Mouse (Mus musculus): ENCODE data around the gene 1810046K07Rik.

The 1810046K07Rik gene

DNA sequence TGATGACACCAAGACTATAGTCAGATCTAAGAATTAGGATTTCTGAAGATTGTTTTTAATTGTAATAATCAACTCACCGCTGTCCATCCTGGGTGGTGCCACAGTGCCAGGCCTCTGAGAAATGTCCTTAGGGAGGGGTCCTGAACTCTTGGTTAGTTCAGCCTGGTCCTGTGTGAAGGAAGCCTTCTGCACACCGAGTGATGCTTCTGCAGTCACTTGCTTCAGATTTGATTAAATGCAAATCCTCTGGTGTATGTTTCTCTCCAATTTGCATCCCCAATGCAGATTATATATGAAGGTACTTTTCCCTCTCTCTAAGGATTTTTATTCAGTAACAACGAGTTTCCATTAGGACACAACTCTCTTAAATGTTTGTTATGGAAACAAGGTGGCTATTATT lies at the start of gene 1810046K07Rik:
Gene 1810046K07Rik, minus strand, starts transcription at position 187 of the 400 bp plus-strand sequence.
- no peak for DNase-seq (ENCODE audit: low spot score)

DNA sequence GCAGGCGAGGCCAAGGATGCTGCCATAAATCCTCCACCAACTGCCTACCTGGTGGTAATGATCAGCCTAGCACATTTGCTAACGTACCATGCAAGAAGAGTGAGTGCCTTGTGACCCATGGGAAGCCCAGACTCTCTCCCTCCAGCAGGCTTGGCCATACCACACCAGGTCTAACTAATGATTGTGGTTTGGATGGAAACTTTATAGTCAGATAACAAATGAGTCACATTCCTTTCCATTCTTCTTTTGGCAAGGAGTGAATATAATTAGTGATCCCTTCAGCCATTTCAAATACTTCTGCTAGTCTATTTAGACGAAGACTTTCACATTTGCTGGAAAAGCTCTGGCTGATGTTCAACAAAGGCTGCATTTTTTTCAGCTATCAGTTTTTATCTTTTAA lies 40.8 kb upstream of the 1810046K07Rik start:
- DNase-seq (ENCODE audit: low spot score), result no peak

DNA sequence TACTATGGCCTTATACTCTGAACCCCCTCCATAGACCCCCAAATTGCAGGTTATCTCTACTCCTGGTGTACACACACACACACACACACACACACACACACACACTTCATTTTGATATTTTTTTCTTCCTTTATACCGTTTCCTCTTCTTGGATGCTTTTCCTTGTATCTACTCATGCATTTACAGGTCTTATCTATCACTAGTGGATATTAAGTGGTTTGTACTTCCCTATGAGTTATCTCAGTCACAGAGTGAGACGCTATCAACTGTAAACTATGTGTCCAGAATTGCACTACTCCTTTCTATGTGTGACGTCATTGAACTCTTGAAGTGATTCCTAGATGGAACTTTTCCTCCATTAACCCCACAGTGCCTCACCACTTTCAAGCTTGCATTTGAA lies 38.4 kb upstream of the 1810046K07Rik start:
- no peak for DNase-seq (ENCODE audit: low spot score)

DNA sequence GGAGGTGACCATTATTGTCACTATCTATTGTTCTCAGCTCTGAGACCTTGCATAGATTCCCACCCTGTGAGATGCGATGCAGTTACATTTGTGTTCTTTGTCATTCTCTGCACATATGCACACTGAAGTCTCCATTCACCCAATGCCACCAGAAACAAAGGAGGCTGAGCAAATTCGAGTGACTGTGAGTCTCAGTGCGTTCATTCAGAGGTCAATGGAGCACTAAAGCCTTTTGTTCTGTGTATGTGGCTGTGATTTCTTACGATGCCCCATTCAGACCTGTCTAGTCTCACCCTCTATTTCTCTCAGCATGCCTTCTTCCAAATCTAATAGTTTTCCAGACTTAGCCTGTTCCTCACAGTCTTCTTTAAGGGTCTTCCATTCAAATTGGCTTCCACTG lies 35.3 kb upstream of the 1810046K07Rik start:
- no peak for DNase-seq (ENCODE audit: low spot score)

DNA sequence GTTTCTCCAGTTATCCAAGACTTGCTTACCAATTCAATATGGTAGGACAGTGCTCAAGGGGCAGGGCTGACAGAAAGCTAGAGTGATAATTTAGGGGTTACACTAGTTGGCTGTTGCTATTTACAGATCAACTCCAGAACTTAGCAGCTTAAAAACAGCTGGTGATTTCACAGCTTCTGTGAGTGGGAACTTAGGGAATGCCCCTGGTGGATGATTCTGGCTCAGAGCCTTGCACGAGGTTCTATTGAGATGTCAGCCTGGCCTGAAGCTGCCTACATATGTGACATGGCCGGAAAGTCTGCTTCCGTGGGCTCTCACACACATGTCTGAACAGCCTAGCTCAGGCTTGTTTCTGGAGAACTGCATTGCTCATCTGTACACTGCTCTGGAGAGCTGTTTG lies 24.8 kb upstream of the 1810046K07Rik start:
- no peak for DNase-seq (ENCODE audit: low spot score)

DNA sequence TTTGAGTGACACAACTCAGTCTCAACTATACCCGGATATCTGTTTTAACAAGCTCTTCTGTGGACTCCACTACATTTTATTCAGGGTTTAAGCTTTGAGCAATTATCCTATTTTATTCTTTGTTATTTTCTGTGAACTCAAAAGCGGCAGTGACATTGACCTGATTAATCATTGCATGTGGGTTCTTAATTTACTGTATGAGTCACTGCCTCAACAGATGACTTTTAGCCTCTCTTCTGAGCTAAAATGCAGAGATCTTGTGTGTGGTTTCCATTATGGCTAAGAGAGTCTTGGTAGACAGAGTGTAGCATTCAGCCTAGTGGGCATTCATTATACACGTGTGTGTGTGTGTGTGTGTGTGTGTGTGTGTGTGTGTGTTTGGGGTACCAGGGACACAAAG lies 24.2 kb upstream of the 1810046K07Rik start:
- no peak for DNase-seq (ENCODE audit: low spot score)

DNA sequence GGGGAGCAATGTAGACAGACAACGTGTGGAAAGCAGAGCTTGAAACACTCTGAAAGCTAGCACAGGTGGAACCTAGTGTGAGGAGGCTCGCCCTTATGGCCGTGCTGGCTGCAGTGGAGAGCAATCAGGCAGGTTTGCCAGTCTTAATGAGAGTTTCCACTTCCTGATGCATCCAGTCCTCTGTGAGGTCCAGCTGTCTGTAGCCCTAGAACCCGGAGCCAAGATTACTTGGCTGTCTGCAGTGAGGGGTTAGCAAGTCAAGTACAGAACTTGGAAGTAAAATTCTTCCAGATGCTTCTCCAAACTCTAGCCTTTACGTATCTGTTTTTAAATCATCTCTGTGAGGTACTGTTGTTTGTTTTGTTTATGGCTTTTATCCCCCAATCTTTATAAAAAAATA lies 20.7 kb upstream of the 1810046K07Rik start:
- DNase-seq (ENCODE audit: low spot score), result no peak

DNA sequence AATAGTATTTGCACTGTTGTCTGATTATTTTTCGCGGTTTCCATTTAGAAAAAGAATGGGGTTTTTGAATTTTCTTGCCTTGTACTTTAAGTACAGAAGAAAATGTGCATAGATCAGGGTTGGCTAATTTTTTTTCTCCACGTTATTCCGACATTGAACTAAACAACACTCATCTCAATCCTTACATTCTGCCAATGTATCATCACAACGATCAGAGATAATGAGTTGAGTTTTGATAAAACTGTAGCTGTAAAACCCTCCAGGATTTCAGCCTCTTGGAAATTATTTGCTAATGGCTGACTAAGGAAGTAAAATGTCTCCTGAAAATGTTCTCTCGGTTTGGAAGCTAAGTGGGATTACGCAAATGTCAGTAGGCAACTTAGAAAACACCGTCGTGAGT lies 17.1 kb upstream of the 1810046K07Rik start:
- no peak for DNase-seq (ENCODE audit: low spot score)

DNA sequence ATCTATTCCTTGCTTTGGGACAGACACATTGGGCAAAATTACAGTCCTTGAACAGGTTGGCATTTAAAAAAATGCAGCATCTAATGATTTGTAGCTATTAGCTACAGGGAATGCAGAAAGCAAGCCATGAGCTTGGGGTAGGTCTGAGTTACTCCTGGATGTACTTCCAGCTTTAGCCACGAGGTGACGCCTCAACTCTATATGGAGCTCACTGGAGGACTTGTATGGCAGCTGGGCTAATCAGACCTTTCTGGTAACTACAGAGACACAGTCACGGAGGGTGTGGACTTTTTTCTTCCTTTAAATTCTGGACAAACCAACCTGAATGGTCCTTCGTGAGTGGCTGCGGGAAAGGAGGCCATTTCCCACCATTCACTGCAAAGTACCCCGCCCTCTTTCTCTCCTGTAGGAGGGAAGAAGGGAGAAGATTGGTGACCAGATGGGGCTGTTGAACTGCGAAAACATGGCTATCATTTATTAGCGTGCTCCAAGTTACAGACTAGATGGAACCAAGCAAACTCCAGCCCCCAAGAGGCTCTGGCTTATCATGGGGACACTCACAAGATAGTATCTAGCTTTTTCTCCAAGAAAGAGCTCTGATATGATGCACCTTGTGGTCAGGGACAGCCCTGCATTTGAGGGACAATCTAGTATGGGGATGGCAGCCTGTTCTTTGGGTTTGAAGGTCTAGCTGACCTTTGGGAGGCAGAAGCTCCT lies 6.7 kb upstream of the 1810046K07Rik start:
- peak; percentile 76 for DNase-seq (ENCODE audit: low spot score)

DNA sequence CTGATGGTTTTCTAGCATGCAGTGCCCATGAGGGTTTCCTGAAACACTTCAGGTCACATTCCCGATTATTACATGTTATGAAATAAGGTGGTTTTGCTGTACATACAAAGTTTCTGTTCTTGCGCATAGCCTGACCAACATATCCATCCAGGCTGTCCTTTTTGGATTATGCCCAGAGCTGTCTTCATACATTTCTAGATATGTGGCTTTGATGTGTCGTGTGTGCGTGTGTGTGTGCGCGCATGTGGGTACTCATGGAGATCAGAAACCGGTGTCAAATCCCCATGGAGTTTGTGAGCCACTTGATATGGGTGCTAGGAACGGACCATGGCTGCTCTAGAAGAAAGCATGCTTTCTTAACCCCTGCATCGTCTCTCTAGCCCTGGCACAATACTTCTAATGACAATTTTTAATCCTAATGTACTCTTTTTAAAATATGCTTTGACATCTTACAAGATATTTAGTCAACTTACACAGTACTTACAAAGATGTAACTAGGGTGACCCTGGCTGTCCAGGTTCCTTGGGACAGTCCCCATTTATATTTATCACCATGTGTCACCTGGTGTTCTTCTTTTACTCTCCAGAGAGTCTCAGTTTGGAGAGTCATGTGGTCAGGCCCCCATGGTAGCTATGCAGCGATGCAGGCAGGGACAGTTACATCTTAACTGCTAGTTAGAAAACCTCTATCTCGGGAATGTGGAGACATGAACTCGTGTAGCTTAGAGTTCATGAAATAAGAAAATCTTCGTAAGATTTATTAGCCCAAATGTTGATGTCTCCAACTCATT lies 2.9 kb upstream of the 1810046K07Rik start:
- DNase-seq (ENCODE audit: low spot score), result no peak

DNA sequence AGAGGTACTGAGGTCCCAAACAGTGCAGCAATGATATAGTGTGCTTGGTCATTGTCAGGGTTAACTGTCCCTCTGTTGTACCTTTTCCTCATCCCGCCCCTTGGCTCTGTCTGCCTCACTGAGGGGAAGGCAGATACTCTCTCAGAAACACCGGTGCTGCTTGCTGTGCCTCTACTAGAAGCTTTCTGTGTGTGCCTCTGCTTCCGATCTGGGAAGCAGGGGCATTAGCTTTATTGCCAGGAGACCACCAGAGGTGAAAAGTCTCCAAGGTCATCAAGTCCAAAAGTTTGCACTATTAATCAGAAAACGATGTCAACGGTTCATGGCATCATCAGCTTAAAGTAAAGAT lies 1.2 kb downstream of the 1810046K07Rik start:
- DNase-seq (ENCODE audit: low spot score), result no peak

DNA sequence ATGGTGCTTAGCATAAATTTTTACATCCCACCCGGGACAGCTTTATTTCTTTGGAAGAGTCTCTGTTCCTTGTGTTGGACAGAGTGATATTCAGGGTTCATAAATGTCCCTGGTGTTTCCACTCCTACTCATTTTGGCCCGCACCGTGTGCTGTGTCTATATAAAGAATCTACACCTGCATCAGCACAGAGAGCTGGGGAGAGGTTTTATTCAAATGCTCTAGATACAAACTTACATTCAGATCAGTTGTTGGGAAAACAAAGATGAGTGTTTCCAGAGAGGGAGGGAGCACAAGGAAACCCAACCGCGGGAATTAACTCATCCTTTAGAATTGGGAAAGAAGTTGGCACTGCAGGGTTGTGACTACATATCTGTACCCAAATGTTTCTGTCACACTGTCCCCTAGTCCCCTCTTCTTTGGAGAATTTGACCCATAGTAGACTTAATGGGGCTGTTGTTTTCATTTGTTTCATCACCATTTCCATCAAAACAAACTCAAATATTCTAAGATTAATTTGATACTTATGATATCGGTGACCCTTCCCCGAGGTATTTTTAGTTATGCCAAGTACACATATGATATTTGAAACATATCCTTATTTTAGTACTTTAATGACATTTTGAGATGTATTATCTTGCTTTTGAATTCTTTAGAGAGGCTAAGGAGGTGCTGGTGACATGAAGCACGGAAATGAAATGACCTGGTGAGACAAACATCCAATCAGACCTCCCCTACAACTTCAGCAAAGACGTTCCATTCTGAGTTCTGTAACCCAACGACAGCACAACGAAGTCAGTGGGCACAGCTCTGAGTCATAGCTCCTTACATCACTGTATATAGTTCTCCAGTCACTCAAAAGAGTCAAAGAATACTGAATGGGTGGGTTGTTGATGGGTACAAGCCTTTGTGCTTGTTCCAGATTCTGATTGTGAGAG lies 1.8 kb downstream of the 1810046K07Rik start:
- no peak for DNase-seq (ENCODE audit: low spot score)

DNA sequence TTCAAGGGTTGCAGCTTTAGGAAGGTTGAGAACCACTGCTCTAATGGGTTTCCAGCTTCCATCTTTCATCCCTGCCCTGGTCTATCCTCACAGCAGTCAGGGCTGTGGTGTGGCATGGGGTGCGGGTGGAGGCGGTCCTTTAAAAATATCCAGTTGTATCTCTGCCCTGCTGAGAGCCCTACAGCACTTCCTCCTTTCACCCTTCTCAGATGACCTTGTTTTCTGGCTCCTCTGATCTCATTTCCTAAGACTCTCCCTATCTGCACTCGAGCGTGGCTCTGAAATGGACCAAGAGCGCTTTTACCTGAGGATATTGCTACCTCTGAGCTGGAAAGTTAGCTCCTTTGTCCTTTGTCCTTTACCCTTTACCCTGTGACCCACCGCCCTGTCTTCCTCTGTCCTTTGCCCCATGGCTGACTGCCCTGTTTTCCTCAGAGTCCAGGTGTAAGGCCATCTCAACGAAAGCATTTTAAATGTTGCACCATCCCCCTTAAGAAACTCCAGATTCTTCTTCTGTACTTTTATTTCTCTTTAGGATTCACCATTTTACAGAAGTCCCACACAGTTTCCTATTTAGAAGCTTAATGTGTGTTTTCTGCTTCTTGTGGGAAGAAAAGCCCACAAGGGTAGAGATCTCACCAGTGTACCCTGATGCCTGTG lies 4.2 kb downstream of the 1810046K07Rik start:
- no peak for DNase-seq (ENCODE audit: low spot score)

DNA sequence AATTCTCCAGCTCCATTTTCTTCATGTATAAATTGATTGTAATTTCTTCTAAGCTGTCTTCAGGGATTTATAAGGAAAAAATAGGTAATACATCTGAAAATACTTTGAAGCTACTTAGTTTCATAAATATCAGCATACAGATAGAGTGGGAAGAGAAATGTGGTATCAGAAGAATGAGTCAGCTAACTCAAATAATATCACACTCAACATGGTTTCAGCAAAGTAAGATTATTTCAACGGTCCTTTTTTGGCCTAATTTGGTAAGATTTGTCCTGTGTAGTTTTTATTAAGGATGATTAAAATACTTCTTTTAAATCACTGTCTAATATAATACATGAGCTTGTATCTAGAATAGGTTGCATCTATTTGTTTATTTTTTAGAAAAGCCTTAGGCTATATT lies 8.6 kb downstream of the 1810046K07Rik start:
- no peak for DNase-seq (ENCODE audit: low spot score)

DNA sequence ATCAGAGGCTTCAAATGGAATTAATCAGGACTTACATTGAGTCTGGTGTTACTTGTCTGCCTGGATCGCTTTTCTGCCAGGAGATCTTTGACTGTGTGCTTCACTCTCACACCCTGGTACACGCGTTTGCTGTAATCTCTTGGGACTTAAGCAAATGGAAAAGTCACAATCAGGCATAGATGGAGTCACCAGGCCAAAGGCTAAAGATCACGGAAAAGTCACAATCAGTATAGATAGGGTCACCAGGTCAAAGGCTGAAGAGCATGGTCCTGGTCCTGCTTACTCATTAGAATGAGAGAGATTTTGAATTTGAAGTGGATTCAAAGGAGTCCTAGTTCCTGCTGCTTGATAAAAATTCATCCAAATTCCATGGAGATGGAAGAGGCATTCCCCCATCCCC lies 10.5 kb downstream of the 1810046K07Rik start:
- no peak for DNase-seq (ENCODE audit: low spot score)

DNA sequence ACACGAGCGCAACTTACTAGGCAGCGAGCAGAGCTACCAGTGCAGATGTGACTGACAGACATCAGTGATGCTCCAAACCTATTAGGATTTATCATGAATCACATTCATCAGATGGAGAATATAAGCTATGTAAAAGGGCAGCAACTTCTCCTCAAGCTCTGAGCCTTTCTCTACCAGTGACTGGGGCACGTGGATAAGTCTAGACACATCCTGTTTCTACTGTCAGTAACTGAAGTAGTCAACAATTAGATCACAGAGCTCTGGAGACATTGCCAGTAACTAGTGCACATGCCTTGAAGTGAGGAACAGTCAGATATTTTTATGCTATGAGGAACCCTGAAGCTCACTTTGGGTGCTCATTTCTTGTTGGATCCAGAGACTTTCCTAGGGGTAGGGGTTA lies 11.4 kb downstream of the 1810046K07Rik start:
- DNase-seq (ENCODE audit: low spot score), result no peak

DNA sequence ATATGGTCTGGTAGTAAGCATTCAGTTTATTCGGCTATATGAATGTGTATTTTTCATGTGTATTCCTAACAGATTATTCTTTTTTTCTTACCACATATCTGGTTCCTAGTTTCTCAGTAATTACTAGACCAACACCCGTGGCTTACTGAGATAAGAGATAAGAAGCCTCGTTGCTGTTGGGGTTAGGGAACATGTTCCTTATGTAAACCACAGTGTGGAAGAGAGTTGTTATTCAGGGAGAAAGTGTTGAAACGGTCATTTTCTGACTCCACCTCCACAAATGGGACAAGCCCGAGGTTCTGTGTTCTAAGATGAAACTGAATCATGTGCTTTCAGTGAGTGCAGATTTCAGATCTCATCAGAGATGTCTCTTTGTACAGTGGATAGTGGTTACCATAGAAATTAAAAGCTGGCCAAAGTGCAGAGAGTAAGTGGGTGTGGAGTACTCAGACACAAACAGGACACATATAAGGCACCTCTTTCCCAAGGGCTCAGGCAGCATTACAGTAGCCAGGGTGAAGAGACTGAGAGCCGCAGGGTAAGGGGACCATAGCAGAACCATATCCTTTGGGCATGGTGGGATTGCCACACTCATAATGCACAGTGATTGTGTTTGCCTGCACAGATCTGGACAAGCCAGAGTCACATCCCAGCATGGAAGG lies 13.2 kb downstream of the 1810046K07Rik start:
- no peak for DNase-seq (ENCODE audit: low spot score)

DNA sequence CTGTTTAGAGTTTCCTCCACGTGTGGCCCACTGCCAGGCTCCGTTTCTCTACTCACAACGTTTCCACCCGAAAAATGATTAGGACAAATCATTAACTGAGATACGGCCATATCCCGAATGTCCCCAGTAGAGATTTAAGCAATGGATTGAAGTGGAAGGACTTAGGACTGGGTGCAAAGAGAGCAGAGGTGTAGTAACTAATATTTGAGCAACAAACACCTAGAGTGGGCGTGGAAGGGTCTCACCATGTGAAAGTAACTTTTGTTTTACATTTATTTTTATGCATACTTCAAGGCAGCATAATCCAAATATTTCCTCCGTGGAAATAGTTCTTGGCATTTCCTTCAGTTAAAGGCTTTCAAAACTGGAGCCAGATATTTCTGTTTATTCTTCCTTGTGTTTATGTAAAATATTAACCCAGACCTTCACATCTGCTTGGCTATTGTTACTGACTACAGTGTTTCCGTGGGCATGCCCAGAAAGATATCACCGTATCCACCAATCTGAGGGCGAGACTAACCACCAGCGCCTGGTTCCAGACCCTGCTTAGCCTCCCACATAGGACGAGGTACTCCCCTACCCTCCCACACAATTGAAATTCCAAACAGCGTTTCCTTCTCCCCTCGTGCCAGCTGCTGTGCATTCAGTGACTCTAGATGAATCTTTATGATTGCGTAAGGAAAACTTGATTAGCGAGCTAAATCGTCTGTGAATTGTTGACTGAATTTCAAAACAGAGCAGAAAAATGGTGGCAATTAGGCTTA lies 16.0 kb downstream of the 1810046K07Rik start:
- DNase-seq (ENCODE audit: low spot score), result no peak

DNA sequence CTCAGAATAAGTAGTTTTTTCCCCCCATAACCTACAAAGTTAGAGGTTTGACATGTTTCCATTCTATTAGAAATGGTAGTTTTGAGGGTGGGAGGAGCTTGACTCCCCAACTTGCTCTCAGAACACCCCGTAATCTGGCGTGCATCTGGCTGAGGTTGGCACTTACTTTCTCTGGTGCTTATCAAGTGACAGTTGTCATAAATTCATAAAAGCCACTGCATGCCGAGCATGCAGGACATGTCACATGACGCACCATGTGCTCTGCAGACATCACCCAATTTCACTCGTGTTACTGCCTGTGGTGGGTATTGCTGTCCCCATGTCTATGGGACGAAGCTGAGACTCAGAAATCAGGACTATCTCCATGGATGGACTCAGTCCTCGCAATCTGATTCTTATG lies 18.2 kb downstream of the 1810046K07Rik start:
- no peak for DNase-seq (ENCODE audit: low spot score)

DNA sequence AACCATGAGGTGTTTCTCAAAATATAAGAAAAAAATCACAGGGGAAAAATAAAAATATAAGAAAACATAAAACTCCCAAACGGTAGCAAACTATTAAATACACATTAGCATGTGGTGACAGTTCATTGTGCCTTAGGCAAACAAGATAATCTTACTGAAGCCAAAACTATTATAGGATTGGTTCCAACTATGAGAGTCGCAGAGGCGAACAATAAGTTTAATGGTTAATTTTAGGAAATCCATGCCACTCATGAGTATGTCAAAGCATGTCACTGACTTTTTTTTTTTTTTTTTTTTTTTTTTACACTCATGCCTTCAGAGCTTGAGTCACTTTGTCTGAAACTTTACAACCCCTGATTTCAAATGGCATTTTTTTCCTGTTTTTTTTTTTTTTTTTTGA lies 22.4 kb downstream of the 1810046K07Rik start:
- no peak for DNase-seq (ENCODE audit: low spot score)

DNA sequence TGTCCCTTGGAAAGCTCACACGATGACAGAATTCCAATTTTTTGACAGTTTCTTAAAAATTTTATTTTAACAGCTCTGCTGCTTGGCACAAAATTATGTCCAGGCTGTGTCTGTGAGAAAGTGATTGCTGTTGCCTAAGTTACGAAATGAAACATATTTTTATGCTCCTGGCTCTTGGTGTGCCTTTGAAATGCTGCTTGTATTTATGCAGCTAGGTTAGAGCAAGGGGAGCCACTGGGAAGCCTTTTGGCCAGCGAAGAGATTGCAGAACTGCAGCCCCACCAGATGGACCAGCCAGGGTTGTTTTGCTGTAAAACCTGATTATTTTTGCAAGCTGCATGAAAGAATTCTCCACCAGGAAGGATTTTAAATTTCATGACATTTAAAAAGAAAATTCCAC lies 23.6 kb downstream of the 1810046K07Rik start:
- no peak for DNase-seq (ENCODE audit: low spot score)

Measured in ovary, postnatal 10 days (tissue).